Mouse (Mus musculus) heart, postnatal 0 days (tissue): ENCODE data around the gene Tnfsf9.

Source experiments
- CTCF ChIP-seq: IDR thresholded peaks from 2 replicates; pipeline ENCODE4 v1.5.1; 2016; ENCODE audit warnings: antibody characterized with exemption, control low read depth, low read depth
- EP300 ChIP-seq: IDR thresholded peaks from 2 replicates; pipeline ENCODE4 v1.6.1; 2016; ENCODE audit warnings: antibody characterized with exemption, low read depth

DNA sequence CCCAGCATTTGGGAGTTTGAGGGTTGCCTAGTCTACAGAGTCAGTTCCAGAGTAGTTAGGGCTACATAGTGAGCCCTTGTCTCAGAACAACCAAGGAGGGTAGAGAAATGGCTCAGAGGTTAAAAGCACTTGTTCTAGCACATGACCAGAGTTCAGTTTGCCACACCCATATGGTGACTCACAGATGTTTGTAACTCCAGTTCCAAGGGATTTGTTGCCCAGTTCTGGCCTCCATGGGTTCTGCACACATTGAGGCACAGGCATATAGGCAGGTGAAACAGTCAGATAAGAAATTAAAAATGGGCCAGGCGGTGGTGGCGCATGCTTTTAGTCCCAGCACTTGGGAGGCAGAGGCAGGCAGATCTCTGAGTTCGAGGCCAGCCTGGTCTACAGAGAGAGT is 10.9 kb upstream of the Tnfsf9 start:
- TF ChIP-seq EP300 (no peak), CTCF (no peak)
